Mouse (Mus musculus) spleen, adult 2 months (tissue): ENCODE measurements around the gene Togaram1. TPM values are rescaled to one million over a fixed set of nuclear protein-coding genes. Genes with fewer than 3 reads are reported as not detected.
A peak's percentile ranks its signal among the peaks of the same experiment; 100 is the strongest.

ENCODE experiments used
- DNase-seq, 2 experiments: peaks; one replicate each; pipeline versions ENCODE4 v3.0.0 to v3.0.0-alpha.2; 2012 to 2021; ENCODE audit warnings: low spot score in 2 of 2, low read depth in 1 of 2
- H3K27ac ChIP-seq: fragments of 200-500 bp; 2 replicates; pipeline ENCODE4 v1.5.1; 2012; ENCODE audit warnings: low read length, inconsistent platforms; ENCODE audit not compliant: insufficient read depth
- H3K27me3 ChIP-seq: fragments of 200-500 bp; 2 replicates; pipeline ENCODE4 v1.6.1; 2012; ENCODE audit warnings: mild to moderate bottlenecking, moderate library complexity, low read length, inconsistent platforms; ENCODE audit not compliant: control insufficient read depth, insufficient read depth
- H3K36me3 ChIP-seq: fragments of 200-500 bp; 2 replicates; pipeline ENCODE4 v1.6.1; 2012; ENCODE audit warnings: mild to moderate bottlenecking, low read length, inconsistent platforms; ENCODE audit not compliant: control insufficient read depth, insufficient read depth
- H3K4me1 ChIP-seq: fragments of 200-500 bp; 2 replicates; pipeline ENCODE4 v1.6.1; 2011; ENCODE audit warnings: inconsistent platforms; ENCODE audit not compliant: control insufficient read depth, insufficient read depth, insufficient read length
- H3K4me3 ChIP-seq: fragments of 200-500 bp; 2 replicates; pipeline ENCODE4 v1.5.1; 2011; ENCODE audit warnings: mild to moderate bottlenecking, inconsistent platforms; ENCODE audit not compliant: insufficient read depth, insufficient read length; ENCODE audit errors: extremely low read depth
- CTCF ChIP-seq: fragments of 200-500 bp; IDR thresholded peaks from 2 replicates; pipeline ENCODE4 v1.5.1; 2011; ENCODE audit warnings: mild to moderate bottlenecking, inconsistent platforms; ENCODE audit not compliant: insufficient read depth, insufficient read length, insufficient replicate concordance; ENCODE audit errors: extremely low read depth
- POLR2A ChIP-seq: fragments of 200-500 bp; IDR thresholded peaks from 2 replicates; pipeline ENCODE4 v1.6.1; 2011; ENCODE audit warnings: low read depth, low read length, inconsistent platforms
- WGBS: fragments of 180-500 bp; shearing (Covaris S2); methylation state at CpG from one replicate; pipeline ENCODE4 v1.1.7; 2018; 5-methylcytosine and 5-hydroxymethylcytosine counted together
- polyA plus RNA-seq: library from polyadenylated mRNA; depleted of rRNA; stranded (reverse); fragments of >200 nt; gene quantifications from 2 replicates; pipeline ENCODE4 v1.2.3, GENCODE M21; 2012; rRNA removed

Gene Togaram1
- polyA plus RNA-seq, 1 experiment = 2.5 TPM

DNA sequence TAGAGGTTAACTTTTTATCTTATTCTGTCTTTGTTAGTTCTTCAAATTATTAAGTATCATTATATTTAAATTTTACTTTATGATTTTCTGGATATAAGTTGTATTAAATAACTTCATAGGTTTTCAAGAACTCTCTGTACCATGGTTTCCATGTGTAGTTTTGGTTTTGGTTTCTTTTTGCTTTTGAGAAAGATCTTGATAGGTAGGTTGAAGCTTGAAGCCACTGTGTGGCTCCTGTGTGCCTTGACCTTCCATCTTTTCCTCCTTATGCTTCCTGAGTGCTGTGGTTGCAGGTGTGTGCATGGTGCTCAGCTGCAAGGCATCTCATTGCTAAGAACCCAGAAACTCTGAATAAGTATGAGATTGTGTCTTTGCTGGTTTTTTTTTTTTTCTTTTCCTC lies 83.2 kb downstream of the Togaram1 start:
- H3K4me1 ChIP-seq = peaks cover 3% of the 10 kb centered on the region; the same call in 1 of the 2 replicates

DNA sequence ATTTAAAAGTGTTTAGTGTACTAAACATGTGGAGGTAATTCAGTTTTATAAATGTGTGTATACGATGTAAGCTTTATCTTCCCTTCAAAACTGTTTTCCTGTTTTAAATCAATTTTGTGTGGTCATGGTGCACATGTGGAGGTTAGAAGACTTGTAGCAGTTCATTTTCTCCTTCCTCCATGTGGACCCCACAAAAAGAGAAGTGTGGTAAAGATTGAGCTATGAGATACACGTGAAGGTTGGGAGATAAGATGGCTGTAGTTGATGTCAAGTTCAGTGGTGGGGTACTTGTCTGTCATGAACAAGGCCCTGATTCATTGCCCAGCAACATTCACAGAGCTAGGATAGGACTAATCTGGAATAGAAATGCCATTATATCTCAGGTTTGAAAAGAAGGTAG lies 92.6 kb downstream of the Togaram1 start:
- Histone ChIP-seq H3K27me3 (no peaks in the 10 kb centered on the region), H3K27ac (no peak overlapping the region), H3K36me3 (peaks cover 20% of the 10 kb centered on the region), H3K4me3 (no peak overlapping the region), H3K4me1 (no peaks in the 10 kb centered on the region)
- WGBS = 39% methylated on average over 2 of the region's 2 CpGs
- DNase-seq = no peak
- TF ChIP-seq POLR2A (no peak), CTCF (no peak)

More for the DNA sequence above, 83.2 kb downstream of the Togaram1 start:
- Histone ChIP-seq H3K27me3 (no peaks in the 10 kb centered on the region), H3K27ac (no peak overlapping the region), H3K4me3 (no peak overlapping the region), H3K36me3 (peaks cover 14% of the 10 kb centered on the region)
- TF ChIP-seq POLR2A (no peak), CTCF (no peak)
- DNase-seq = no peak

GRCm38 (mm10) chr12:65061082-65061481 lies 95.5 kb downstream of the Togaram1 start:
- Histone ChIP-seq H3K4me3 (no peak overlapping the region), H3K27ac (no peak overlapping the region), H3K27me3 (no peaks in the 10 kb centered on the region), H3K36me3 (peaks cover 15% of the 10 kb centered on the region), H3K4me1 (peaks cover 2% of the 10 kb centered on the region; the same call in 1 of the 2 replicates)
- DNase-seq = no peak
- TF ChIP-seq CTCF = no peak
- no peak for TF ChIP-seq POLR2A

DNA sequence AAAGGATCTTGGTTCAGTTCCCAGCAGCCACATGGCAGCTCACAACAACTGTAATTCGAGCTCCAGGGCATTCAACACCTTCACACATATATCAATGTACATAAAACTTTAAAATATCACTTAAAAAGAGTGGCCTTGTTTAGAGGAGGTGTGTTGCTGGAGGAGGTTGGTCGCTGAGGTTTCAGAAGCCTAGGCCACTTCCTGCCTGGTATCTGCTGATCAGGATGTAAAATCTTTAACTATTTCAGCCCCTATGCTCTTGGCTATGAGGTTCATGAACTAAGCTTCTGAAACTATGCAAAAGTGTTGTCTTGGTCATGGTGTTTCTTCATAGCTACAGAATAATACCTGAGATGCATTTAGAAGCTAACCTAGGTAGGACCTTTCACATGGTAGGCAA lies 99.6 kb downstream of the Togaram1 start:
- Histone ChIP-seq H3K27me3 (no peaks in the 10 kb centered on the region), H3K27ac (peak overlapping the region; percentile 56), H3K4me3 (no peak overlapping the region), H3K36me3 (peaks cover 15% of the 10 kb centered on the region), H3K4me1 (peaks cover 2% of the 10 kb centered on the region; the same call in 1 of the 2 replicates)
- peak; percentile 27 to 46 for DNase-seq
- 5% methylated on average over 2 of the region's 2 CpGs for WGBS
- no peak for TF ChIP-seq POLR2A
- no peak for TF ChIP-seq CTCF

DNA sequence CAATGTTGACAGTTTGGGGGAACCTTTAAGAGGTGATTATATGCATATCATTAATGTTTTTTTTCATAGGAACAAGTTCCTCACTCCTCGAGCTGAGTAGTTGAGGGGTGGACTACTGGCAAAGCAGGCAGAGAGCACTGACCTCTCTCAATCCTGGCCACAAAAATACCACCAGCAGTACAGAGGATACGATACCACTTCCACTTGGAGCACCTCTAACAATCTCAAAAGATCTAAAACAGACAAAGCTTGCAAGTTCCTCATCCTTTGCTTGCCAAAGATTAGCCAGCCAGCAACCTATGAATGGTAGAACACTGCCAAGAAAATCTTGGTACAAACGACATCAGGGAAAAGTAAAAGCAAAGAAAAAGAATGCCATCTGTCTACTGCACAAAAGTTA lies 100.6 kb downstream of the Togaram1 start:
- WGBS = 19% methylated on average over 3 of the region's 3 CpGs
- Histone ChIP-seq H3K4me3 (no peak overlapping the region), H3K4me1 (peaks cover 2% of the 10 kb centered on the region; the same call in 1 of the 2 replicates), H3K36me3 (peaks cover 12% of the 10 kb centered on the region), H3K27me3 (no peaks in the 10 kb centered on the region), H3K27ac (peak overlapping the region; percentile 38; the same call in 1 of the 2 replicates)
- TF ChIP-seq CTCF (no peak), POLR2A (no peak)
- DNase-seq = no peak

GRCm38 (mm10) chr12:65068409-65068808 lies 102.8 kb downstream of the Togaram1 start:
- no peak for DNase-seq
- TF ChIP-seq CTCF = no peak
- Histone ChIP-seq H3K27ac (no peak overlapping the region), H3K27me3 (no peaks in the 10 kb centered on the region), H3K36me3 (peaks cover 8% of the 10 kb centered on the region), H3K4me1 (peaks cover 2% of the 10 kb centered on the region; the same call in 1 of the 2 replicates), H3K4me3 (no peak overlapping the region)
- 74% methylated on average over 4 of the region's 4 CpGs for WGBS

Other genes with a start within 250 kb of the Togaram1 start
- gene Gm527, start 47.9 kb upstream of the Togaram1 start, polyA plus RNA-seq = 0.58 and 0.59 TPM in 2 replicates
- 1.9 and 2.2 TPM in 2 replicates for gene Klhl28, start 270 bp upstream of the Togaram1 start, polyA plus RNA-seq
- gene Prpf39, start 70.5 kb downstream of the Togaram1 start, polyA plus RNA-seq = 8.3 and 9.1 TPM in 2 replicates
- gene Fkbp3, start 108.2 kb downstream of the Togaram1 start, polyA plus RNA-seq = 15.7 and 17.3 TPM in 2 replicates
- gene Fancm, start 109.8 kb downstream of the Togaram1 start, polyA plus RNA-seq = 2.1 and 4.0 TPM in 2 replicates
- gene Mis18bp1, start 206.8 kb downstream of the Togaram1 start, polyA plus RNA-seq = 0.22 and 0.37 TPM in 2 replicates